Mouse (Mus musculus): ENCODE data around the gene Ear10. TPM values are rescaled to one million over a fixed set of nuclear protein-coding genes. Genes with fewer than 3 reads are reported as not detected.
"Not testable (repeated sequence)": the region's sequence is repeated elsewhere in the genome, so short reads cannot be mapped to it uniquely, and the experiment has no call there.

Ear10 gene
- polyA plus RNA-seq, 1 experiment from 2014 or later, result not detected

DNA sequence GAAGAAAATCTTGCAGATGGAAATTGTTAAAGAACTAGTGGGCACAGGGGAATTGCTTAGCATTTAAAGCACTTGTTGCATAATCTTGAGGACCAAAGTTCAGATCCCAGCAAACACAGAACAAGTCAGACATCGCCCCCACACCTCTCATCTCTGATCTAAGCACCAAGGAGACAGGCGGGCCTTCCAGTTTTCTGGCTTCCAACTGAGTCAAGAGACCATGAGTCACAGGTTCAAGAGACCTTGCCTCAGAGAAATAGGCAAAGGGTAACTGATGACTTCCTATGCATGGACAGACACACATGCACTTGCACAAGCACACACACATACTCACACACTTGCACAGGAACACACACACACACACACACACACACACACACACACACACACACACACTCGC is 24.8 kb downstream of the Ear10 start:
- not testable (repeated sequence) for H3K4me1 ChIP-seq (ENCODE audit: control insufficient read depth, insufficient read depth, low read length); ATAC-seq; H3K27me3 ChIP-seq (ENCODE audit: control insufficient read depth, insufficient read depth, low read depth, low read length); H3K4me3 ChIP-seq (ENCODE audit: low read depth, low read length); H3K9ac ChIP-seq (ENCODE audit: low read depth, low read length); H3K27ac ChIP-seq (ENCODE audit: low read length); H3K36me3 ChIP-seq (ENCODE audit: control insufficient read depth, insufficient read depth, low read length); H3K9me3 ChIP-seq (replicated peaks; ENCODE audit: control insufficient read depth, low read length, poor library complexity, severe bottlenecking); H3K4me2 ChIP-seq (ENCODE audit: low read length)
- 96% methylated on average over 3 of the region's 3 CpGs for WGBS

DNA sequence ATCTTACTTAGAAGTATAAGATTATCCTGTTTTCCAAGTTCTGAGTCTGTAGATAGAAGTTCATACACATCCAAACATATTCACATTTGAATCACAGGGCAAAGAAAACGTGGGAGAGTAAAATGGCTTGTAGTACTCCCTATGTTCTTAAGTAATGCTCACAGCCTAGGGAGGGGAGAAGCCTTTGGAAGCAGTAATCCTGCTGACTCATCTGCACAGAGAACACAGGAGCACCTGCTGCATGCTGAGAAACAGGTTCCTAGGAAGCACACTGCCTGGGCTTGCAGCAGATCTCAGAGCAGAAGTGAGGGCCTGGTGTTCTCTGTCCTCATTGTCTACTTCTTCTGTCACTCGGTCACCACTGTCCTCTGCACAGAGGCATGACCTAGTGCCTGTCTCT is 28.0 kb downstream of the Ear10 start:
- not testable (repeated sequence) for ATAC-seq; H3K9ac ChIP-seq (ENCODE audit: low read depth, low read length); H3K4me2 ChIP-seq (ENCODE audit: low read length); H3K4me3 ChIP-seq (ENCODE audit: low read depth, low read length); H3K36me3 ChIP-seq (ENCODE audit: control insufficient read depth, insufficient read depth, low read length); H3K27ac ChIP-seq (ENCODE audit: low read length); H3K27me3 ChIP-seq (ENCODE audit: control insufficient read depth, insufficient read depth, low read depth, low read length); H3K4me1 ChIP-seq (ENCODE audit: control insufficient read depth, insufficient read depth, low read length); H3K9me3 ChIP-seq (replicated peaks; ENCODE audit: control insufficient read depth, low read length, poor library complexity, severe bottlenecking)
- 27% methylated on average over 1 of the region's 2 CpGs for WGBS

- not testable (repeated sequence) for H3K27me3 ChIP-seq (ENCODE audit: control insufficient read depth, insufficient read depth, low read depth, low read length); H3K4me3 ChIP-seq (ENCODE audit: low read depth, low read length); H3K9me3 ChIP-seq (replicated peaks; ENCODE audit: control insufficient read depth, low read length, poor library complexity, severe bottlenecking); H3K36me3 ChIP-seq (ENCODE audit: control insufficient read depth, insufficient read depth, low read length); H3K4me1 ChIP-seq (ENCODE audit: control insufficient read depth, insufficient read depth, low read length); H3K9ac ChIP-seq (ENCODE audit: low read depth, low read length); H3K27ac ChIP-seq (ENCODE audit: low read length); ATAC-seq; H3K4me2 ChIP-seq (ENCODE audit: low read length)
- 100% methylated on average over 1 of the region's 1 CpGs for WGBS
Measured at GRCm38 (mm10) chr14:43891288-43891687, 32.1 kb downstream of the Ear10 start.

GRCm38 (mm10) chr14:43886235-43886634 is 37.1 kb downstream of the Ear10 start:
- ATAC-seq; H3K9ac ChIP-seq (ENCODE audit: low read depth, low read length); H3K4me3 ChIP-seq (ENCODE audit: low read depth, low read length); H3K4me2 ChIP-seq (ENCODE audit: low read length); H3K27ac ChIP-seq (ENCODE audit: low read length); H3K4me1 ChIP-seq (ENCODE audit: control insufficient read depth, insufficient read depth, low read length); H3K36me3 ChIP-seq (ENCODE audit: control insufficient read depth, insufficient read depth, low read length); H3K9me3 ChIP-seq (replicated peaks; ENCODE audit: control insufficient read depth, low read length, poor library complexity, severe bottlenecking); H3K27me3 ChIP-seq (ENCODE audit: control insufficient read depth, insufficient read depth, low read depth, low read length): not testable (repeated sequence)
- 63% methylated on average over 1 of the region's 1 CpGs for WGBS

DNA sequence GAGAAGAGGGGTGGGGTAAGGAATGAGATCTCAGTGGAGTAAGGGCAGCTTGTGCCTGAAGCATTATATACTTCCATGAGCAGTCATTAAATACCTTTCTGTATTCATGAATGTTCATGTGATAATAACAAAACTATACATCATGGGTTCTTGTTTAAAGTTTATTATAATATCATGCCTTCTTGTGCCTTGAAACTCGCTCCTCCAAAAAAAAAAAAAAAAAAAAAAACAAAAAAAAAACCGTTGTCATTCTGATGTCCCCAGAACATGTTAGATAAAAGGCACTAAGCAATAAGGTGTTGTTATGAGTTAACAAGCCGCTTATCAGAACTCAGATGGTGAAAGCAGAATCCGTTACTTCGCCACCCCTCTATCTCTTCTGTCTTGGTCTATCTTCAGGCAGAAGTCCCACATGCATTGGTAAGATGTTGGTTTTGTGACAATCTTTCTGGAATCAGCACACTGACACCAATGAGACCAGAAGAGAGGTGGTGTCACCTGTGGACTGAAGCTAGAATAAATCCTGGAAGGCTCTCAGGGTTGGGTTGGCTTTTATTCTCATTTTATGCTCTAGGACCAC is 43.3 kb downstream of the Ear10 start:
- not testable (repeated sequence) for H3K36me3 ChIP-seq (ENCODE audit: control insufficient read depth, insufficient read depth, low read length); H3K4me3 ChIP-seq (ENCODE audit: low read depth, low read length); H3K4me2 ChIP-seq (ENCODE audit: low read length); H3K9me3 ChIP-seq (replicated peaks; ENCODE audit: control insufficient read depth, low read length, poor library complexity, severe bottlenecking); H3K27ac ChIP-seq (ENCODE audit: low read length); H3K4me1 ChIP-seq (ENCODE audit: control insufficient read depth, insufficient read depth, low read length); ATAC-seq; H3K9ac ChIP-seq (ENCODE audit: low read depth, low read length); H3K27me3 ChIP-seq (ENCODE audit: control insufficient read depth, insufficient read depth, low read depth, low read length)
- WGBS, result 81% methylated on average over 3 of the region's 5 CpGs

DNA sequence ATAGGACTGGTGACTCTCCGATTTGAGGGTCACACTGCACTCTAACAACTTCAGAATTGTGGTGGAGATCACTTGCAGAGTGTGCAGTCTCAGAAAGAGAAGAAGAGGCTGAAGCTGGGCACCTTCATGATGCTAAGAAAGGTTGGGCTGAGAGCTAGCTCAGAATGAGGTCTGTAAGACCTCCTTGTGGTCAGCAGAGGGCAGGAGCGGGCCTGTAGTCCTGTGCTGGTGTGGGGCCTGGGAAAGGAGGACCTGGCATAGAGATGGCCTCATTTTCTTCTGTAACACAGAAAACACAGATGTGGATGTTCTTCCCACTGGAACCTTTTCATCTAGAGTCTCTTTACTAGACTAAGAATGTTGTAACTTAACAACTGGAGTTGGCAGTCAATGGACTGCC is 45.6 kb downstream of the Ear10 start:
- not testable (repeated sequence) for H3K4me3 ChIP-seq (ENCODE audit: low read depth, low read length); H3K27ac ChIP-seq (ENCODE audit: low read length); H3K4me2 ChIP-seq (ENCODE audit: low read length); H3K27me3 ChIP-seq (ENCODE audit: control insufficient read depth, insufficient read depth, low read depth, low read length); H3K9ac ChIP-seq (ENCODE audit: low read depth, low read length); H3K9me3 ChIP-seq (replicated peaks; ENCODE audit: control insufficient read depth, low read length, poor library complexity, severe bottlenecking); H3K4me1 ChIP-seq (ENCODE audit: control insufficient read depth, insufficient read depth, low read length); ATAC-seq; H3K36me3 ChIP-seq (ENCODE audit: control insufficient read depth, insufficient read depth, low read length)
- 40% methylated on average over 1 of the region's 2 CpGs for WGBS

DNA sequence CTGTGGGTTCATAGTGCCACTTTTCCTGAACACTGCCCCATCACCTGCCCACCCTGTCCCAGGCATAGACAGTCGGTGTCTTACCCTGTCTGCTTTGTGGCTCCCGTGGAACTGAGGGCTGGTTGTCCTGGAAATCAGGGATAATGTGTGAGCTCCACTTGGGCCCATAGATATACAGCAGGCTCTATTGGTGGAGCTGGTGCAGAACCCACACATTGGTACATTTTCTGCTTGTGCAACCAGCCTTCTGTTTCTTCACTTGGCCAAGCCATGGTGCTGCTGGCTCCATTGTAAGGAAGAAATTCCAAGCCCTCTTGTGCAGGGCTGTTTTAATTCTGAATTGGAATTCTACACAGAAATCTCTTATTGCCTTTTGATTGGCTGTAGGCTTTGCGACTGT is 47.9 kb downstream of the Ear10 start, which contains the start of gene Ear1:
Gene Ear1, minus strand, starts transcription at position 101 of the 400 bp plus-strand sequence.
- not testable (repeated sequence) for H3K36me3 ChIP-seq (ENCODE audit: control insufficient read depth, insufficient read depth, low read length); H3K27ac ChIP-seq (ENCODE audit: low read length); H3K27me3 ChIP-seq (ENCODE audit: control insufficient read depth, insufficient read depth, low read depth, low read length); H3K4me3 ChIP-seq (ENCODE audit: low read depth, low read length); H3K9me3 ChIP-seq (replicated peaks; ENCODE audit: control insufficient read depth, low read length, poor library complexity, severe bottlenecking); H3K4me2 ChIP-seq (ENCODE audit: low read length); H3K4me1 ChIP-seq (ENCODE audit: control insufficient read depth, insufficient read depth, low read length); ATAC-seq; H3K9ac ChIP-seq (ENCODE audit: low read depth, low read length)
- WGBS, result 95% methylated on average over 2 of the region's 3 CpGs

DNA sequence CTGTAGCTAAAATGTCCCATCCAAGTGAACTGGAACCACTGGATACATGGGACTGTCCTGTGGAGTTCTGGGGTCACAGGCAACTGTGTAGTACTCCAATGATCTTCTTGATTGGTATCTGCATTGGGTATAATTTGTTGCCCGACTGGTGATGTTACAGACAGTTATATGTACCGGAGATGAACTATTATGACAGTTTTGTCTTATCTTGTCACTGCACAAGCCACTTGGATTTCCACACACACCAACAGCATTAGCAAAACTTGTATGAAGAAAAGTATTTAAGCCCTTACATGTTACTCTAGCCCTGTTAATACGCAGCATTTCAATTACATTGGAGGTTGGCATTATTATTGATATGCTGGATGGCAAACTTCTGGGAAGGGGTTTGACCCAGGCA is 48.5 kb downstream of the Ear10 start:
- not testable (repeated sequence) for H3K36me3 ChIP-seq (ENCODE audit: control insufficient read depth, insufficient read depth, low read length); H3K27me3 ChIP-seq (ENCODE audit: control insufficient read depth, insufficient read depth, low read depth, low read length); H3K9ac ChIP-seq (ENCODE audit: low read depth, low read length); H3K4me1 ChIP-seq (ENCODE audit: control insufficient read depth, insufficient read depth, low read length); H3K4me2 ChIP-seq (ENCODE audit: low read length); H3K4me3 ChIP-seq (ENCODE audit: low read depth, low read length); ATAC-seq; H3K9me3 ChIP-seq (replicated peaks; ENCODE audit: control insufficient read depth, low read length, poor library complexity, severe bottlenecking); H3K27ac ChIP-seq (ENCODE audit: low read length)
- WGBS, result 95% methylated on average over 3 of the region's 3 CpGs
